Mouse (Mus musculus) hindbrain, embryonic 11.5 days (tissue): ENCODE measurements around the gene Kcnk7. TPM values are rescaled to one million over a fixed set of nuclear protein-coding genes. Genes with fewer than 3 reads are reported as not detected.
A peak's percentile ranks its signal among the peaks of the same experiment; 100 is the strongest.

Experiments
- ATAC-seq: fragments of 200-750 bp; cut with Nextera tagmentation; 2 replicates; pipeline ENCODE4 v1.8.0; 2017; ENCODE audit warnings: mild to moderate bottlenecking, moderate TSS enrichment, moderate library complexity; ENCODE audit not compliant: low FRiP score
- DNase-seq: peaks from one replicate; pipeline ENCODE4 v3.0.0-alpha.2; 2015; ENCODE audit warnings: low spot score
- H3K27ac ChIP-seq: fragments of 300-500 bp; sonication (generic); 2 replicates; pipeline ENCODE4 v1.5.1; 2014; ENCODE audit warnings: mild to moderate bottlenecking, low read depth, low read length
- H3K27me3 ChIP-seq: fragments of 300-500 bp; sonication (generic); 2 replicates; pipeline ENCODE4 v1.6.1; 2014; ENCODE audit warnings: mild to moderate bottlenecking, low read length, moderate library complexity, mixed read lengths; ENCODE audit not compliant: control insufficient read depth, insufficient read depth
- H3K36me3 ChIP-seq: fragments of 300-500 bp; sonication (generic); 2 replicates; pipeline ENCODE4 v1.6.1; 2014; ENCODE audit warnings: mild to moderate bottlenecking, low read length, moderate library complexity, mixed read lengths; ENCODE audit not compliant: control insufficient read depth, insufficient read depth
- H3K4me1 ChIP-seq: fragments of 300-500 bp; sonication (generic); replicated peaks from 2 replicates; pipeline ENCODE4 v1.6.1; 2014; ENCODE audit warnings: low read length, mixed read lengths; ENCODE audit not compliant: control insufficient read depth, insufficient read depth
- H3K4me2 ChIP-seq: fragments of 300-500 bp; sonication (generic); replicated peaks from 2 replicates; pipeline ENCODE4 v1.6.1; 2014; ENCODE audit warnings: mild to moderate bottlenecking, low read depth, low read length
- H3K4me3 ChIP-seq: fragments of 300-500 bp; sonication (generic); 2 replicates; pipeline ENCODE4 v1.5.1; 2014; ENCODE audit warnings: low read depth, low read length
- H3K9ac ChIP-seq: fragments of 300-500 bp; sonication (generic); 2 replicates; pipeline ENCODE4 v1.6.1; 2014; ENCODE audit warnings: low read depth, low read length
- H3K9me3 ChIP-seq: fragments of 300-500 bp; sonication (generic); 2 replicates; pipeline ENCODE4 v1.6.1; 2016; ENCODE audit warnings: low read length; ENCODE audit not compliant: control insufficient read depth
- WGBS: fragments of 180-500 bp; shearing (Covaris S2); extraction: QIAGEN DNeasy Blood & Tissue Kit; methylation state at CpG from one replicate; pipeline ENCODE4 v1.1.7; 2014; 5-methylcytosine and 5-hydroxymethylcytosine counted together
- polyA plus RNA-seq: library from polyadenylated mRNA; unstranded; fragments of >200 nt; fragmentation: Nextera tagmentation; extraction: Ambion mirVana; gene quantifications from 2 replicates; pipeline ENCODE4 v1.2.1, GENCODE M21; 2014

Gene Kcnk7
- polyA plus RNA-seq, 1 experiment from 2014 or later: 0.19 TPM

DNA sequence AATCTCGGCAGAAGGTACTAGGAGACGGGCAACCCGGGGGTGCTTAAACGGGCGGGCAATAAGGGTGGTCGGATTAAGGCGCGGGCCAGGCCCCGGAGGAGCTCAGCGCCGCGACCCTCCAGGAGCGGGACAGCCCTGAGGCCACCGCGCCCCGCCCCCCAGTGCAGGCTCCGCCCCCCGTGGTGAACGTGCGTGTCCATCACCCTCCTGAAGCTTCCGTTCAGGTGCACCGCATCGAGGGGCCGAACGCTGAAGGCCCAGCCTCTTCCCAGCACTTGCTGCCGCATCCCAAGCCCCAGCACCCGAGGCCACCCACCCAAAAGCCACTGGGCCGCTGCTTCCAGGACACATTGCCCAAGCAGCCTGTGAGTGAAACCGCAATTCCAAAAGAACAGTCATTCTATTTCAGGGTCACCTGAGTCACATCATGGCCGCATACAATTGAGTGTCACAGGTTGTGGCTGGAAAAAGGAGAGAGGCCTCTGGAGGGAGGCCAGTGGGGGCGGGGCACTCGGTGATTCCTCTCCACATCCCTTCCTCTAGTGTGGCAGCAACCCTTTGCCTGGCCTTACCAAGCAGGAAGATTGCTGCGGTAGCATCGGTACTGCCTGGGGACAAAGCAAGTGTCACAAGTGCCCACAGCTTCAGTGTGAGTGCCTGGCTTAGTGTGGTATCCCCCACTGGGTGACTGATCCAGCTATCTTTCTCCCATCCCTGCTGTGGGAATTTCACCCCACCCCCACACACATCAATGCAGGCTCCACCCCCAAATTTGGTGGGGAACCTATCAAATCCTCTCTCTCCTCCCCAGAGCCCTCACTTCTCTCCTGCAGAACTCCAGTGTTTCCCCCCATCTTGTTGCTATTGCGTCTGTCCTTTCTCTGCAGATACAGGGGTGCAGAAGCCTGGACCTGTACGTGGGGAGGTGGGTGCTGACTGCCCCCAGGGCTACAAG lies 41.9 kb downstream of the Kcnk7 start:
- ATAC-seq: no peak
- Histone ChIP-seq H3K4me1 (peaks cover 7% of the 10 kb centered on the region; the same call in 1 of the 2 replicates), H3K9ac (0 out of 2 replicates have a peak overlapping the region, but pooled peaks have one; percentile 15), H3K27ac (no peak overlapping the region), H3K4me2 (peak overlapping the region; percentile 40), H3K27me3 (peaks cover 56% of the 10 kb centered on the region), H3K9me3 (no peaks in the 10 kb centered on the region), H3K36me3 (no peaks in the 10 kb centered on the region), H3K4me3 (peak overlapping the region; percentile 20)
- peak; percentile 47 for DNase-seq
- WGBS: 4% methylated on average over 31 of the region's 36 CpGs

DNA sequence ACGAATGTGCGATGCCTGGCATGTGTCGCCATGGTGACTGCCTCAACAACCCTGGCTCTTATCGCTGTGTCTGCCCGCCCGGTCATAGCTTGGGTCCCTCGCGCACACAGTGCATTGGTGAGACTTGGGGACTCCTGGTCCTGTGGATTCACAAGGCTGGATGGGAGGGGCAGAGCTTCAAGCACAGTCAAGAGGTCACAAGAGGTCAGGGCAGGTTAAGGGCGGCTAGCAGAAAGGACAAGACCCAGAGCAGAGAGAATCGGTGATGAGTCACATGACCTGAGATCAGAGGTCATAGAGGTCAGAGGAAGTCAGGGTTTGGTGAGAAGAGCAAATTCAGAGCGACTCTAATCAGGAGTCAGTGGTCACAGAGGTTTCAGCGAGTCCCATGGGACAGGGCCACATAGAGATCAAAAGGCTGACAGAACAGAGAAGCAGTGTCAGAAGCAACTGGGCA lies 42.8 kb downstream of the Kcnk7 start:
- no peaks in the 10 kb centered on the region for H3K9me3 ChIP-seq
- ATAC-seq (no peak), DNase-seq (peak; percentile 25)
- H3K27me3 ChIP-seq: peaks cover 58% of the 10 kb centered on the region
- no peak overlapping the region for H3K4me3 ChIP-seq
- no peaks in the 10 kb centered on the region for H3K36me3 ChIP-seq
- no peak overlapping the region for H3K4me2 ChIP-seq
- 0 out of 2 replicates have a peak, but pooled peaks cover 3% of the 10 kb centered on the region for H3K4me1 ChIP-seq
- 20% methylated on average over 12 of the region's 12 CpGs for WGBS
- no peak overlapping the region for H3K9ac ChIP-seq
- H3K27ac ChIP-seq: no peak overlapping the region

DNA sequence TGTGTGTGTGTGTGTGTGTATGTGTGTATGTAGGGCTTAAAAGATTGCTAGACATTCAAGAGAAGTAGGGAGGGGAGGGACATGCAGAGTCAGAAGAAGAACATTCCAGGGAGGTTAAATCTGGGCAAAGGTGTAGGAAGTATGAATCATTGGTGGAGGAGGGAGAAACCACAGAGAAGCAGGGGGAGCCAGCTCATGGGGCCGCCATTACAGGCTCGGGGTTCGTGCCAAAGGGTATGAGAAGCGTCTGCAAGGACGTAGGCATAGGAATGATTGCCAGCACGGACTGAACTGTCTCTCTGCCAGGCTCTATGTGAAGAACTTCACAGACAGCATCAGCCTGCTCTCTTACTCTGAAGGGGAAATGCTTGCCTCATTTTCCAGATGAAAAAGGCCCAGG lies 45.3 kb downstream of the Kcnk7 start:
- 83% methylated on average over 6 of the region's 6 CpGs for WGBS
- ATAC-seq (no peak), DNase-seq (no peak)
- H3K4me1 ChIP-seq: 0 out of 2 replicates have a peak, but pooled peaks cover 3% of the 10 kb centered on the region
- no peak overlapping the region for H3K9ac ChIP-seq
- no peak overlapping the region for H3K27ac ChIP-seq
- peaks cover 54% of the 10 kb centered on the region for H3K27me3 ChIP-seq
- no peak overlapping the region for H3K4me3 ChIP-seq
- no peaks in the 10 kb centered on the region for H3K36me3 ChIP-seq
- H3K9me3 ChIP-seq: no peaks in the 10 kb centered on the region
- no peak overlapping the region for H3K4me2 ChIP-seq

DNA sequence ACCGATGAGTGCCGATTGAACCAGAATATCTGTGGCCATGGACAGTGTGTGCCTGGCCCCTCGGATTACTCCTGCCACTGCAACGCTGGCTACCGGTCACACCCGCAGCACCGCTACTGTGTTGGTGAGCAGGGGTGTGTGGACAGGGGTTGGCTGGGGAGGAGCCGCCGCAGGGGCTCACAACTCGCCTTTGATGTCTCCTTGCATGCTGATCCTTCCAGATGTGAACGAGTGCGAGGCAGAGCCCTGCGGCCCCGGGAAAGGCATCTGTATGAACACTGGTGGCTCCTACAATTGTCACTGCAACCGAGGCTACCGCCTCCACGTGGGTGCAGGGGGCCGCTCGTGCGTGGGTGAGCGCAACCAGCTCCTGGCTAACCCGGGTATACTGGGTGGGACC lies 46.8 kb downstream of the Kcnk7 start:
- Histone ChIP-seq H3K36me3 (no peaks in the 10 kb centered on the region), H3K27ac (no peak overlapping the region), H3K27me3 (peaks cover 52% of the 10 kb centered on the region), H3K4me1 (no peaks in the 10 kb centered on the region), H3K9me3 (no peaks in the 10 kb centered on the region), H3K4me2 (no peak overlapping the region), H3K9ac (no peak overlapping the region), H3K4me3 (no peak overlapping the region)
- 7% methylated on average over 22 of the region's 22 CpGs for WGBS
- DNase-seq (no peak), ATAC-seq (no peak)

DNA sequence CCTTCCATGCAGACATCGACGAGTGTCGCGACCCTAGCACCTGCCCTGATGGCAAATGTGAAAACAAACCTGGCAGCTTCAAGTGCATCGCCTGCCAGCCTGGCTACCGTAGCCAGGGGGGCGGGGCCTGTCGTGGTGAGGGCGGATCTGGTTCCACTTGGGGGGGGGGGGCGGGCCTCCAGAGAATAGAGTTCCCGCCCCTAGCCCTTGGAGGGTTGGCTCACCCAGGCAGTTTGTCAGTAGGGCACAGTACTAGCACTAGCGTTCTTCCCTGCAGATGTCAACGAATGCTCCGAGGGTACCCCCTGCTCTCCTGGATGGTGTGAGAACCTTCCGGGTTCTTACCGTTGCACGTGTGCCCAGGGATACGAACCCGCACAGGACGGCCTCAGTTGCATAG lies 47.6 kb downstream of the Kcnk7 start:
- WGBS: 2% methylated on average over 20 of the region's 20 CpGs
- no peaks in the 10 kb centered on the region for H3K36me3 ChIP-seq
- no peak overlapping the region for H3K4me3 ChIP-seq
- H3K9ac ChIP-seq: no peak overlapping the region
- 0 out of 2 replicates have a peak, but pooled peaks cover 2% of the 10 kb centered on the region for H3K4me1 ChIP-seq
- ATAC-seq: no peak
- H3K27me3 ChIP-seq: peaks cover 55% of the 10 kb centered on the region
- H3K27ac ChIP-seq: no peak overlapping the region
- peak; percentile 33 for DNase-seq
- H3K9me3 ChIP-seq: no peaks in the 10 kb centered on the region
- 0 out of 2 replicates have a peak overlapping the region, but pooled peaks have one; percentile 5 for H3K4me2 ChIP-seq

DNA sequence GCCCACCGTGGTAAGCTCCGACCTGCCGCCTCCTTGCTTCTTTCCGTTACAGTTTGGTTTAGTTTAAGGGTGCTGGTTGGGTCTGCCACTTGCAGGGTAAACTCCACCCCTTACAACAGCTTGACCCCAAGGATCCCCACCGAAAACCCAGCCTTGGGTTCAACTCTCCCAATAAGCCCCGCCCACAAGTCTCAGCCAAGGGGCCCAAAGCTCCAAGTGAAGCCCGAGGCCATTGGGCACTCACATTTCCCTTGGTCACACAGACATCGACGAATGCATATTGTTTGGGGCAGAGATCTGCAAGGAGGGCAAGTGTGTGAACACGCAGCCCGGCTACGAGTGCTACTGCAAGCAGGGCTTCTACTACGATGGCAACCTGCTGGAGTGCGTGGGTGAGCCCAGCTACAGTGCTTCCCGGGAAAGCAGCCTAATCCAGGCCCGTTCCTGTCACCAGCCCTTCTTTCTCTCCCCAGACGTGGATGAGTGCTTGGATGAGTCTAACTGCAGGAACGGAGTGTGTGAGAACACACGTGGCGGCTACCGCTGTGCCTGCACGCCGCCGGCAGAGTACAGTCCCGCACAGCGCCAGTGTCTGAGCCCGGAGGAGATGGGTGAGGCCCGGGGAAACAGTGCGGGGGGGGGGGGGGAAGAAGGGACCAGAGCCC lies 52.3 kb downstream of the Kcnk7 start:
- Histone ChIP-seq H3K9ac (0 out of 2 replicates have a peak overlapping the region, but pooled peaks have one; percentile 20), H3K36me3 (peaks cover 5% of the 10 kb centered on the region; the same call in 1 of the 2 replicates), H3K4me3 (0 out of 2 replicates have a peak overlapping the region, but pooled peaks have one; percentile 12), H3K4me1 (peaks cover 8% of the 10 kb centered on the region; the same call in 1 of the 2 replicates), H3K27me3 (peaks cover 51% of the 10 kb centered on the region), H3K27ac (no peak overlapping the region), H3K9me3 (no peaks in the 10 kb centered on the region), H3K4me2 (peak overlapping the region; percentile 39)
- 6% methylated on average over 29 of the region's 29 CpGs for WGBS
- ATAC-seq (no peak), DNase-seq (peak; percentile 41)

Other genes starting within 250 kb of the Kcnk7 start
- 6.6 and 6.9 TPM in 2 replicates for gene Ccdc85b, start 246.5 kb upstream of the Kcnk7 start, polyA plus RNA-seq
- gene Fibp, start 243.8 kb upstream of the Kcnk7 start, polyA plus RNA-seq: 103 and 119 TPM in 2 replicates
- 3.0 and 4.7 TPM in 2 replicates for gene Ctsw, start 235.9 kb upstream of the Kcnk7 start, polyA plus RNA-seq
- gene Efemp2, start 230.4 kb upstream of the Kcnk7 start, polyA plus RNA-seq: 51.2 and 55.7 TPM in 2 replicates
- gene Mus81, start 216.0 kb upstream of the Kcnk7 start, polyA plus RNA-seq: 38.8 and 44.3 TPM in 2 replicates
- 3,904 and 4,056 TPM in 2 replicates for gene Cfl1, start 213.9 kb upstream of the Kcnk7 start, polyA plus RNA-seq
- gene 1700020D05Rik, start 200.6 kb upstream of the Kcnk7 start, polyA plus RNA-seq: 0.34 TPM in 1 of 2 replicates, not detected in the other
- 21.2 and 22.2 TPM in 2 replicates for gene Snx32, start 193.8 kb upstream of the Kcnk7 start, polyA plus RNA-seq
- 0.40 and 0.52 TPM in 2 replicates for gene Ovol1, start 143.7 kb upstream of the Kcnk7 start, polyA plus RNA-seq
- gene Ap5b1, start 136.3 kb upstream of the Kcnk7 start, polyA plus RNA-seq: 1.4 and 1.5 TPM in 2 replicates
- 143 and 148 TPM in 2 replicates for gene Rnaseh2c, start 102.5 kb upstream of the Kcnk7 start, polyA plus RNA-seq
- gene Kat5, start 94.1 kb upstream of the Kcnk7 start, polyA plus RNA-seq: 36.9 and 39.3 TPM in 2 replicates
- gene Rela, start 66.9 kb upstream of the Kcnk7 start, polyA plus RNA-seq: 27.2 and 29.6 TPM in 2 replicates
- 7.8 and 8.2 TPM in 2 replicates for gene Sipa1, start 40.7 kb upstream of the Kcnk7 start, polyA plus RNA-seq
- gene Map3k11, start 15.6 kb upstream of the Kcnk7 start, polyA plus RNA-seq: 13.4 and 14.7 TPM in 2 replicates
- gene Pcnx3, start 15.5 kb upstream of the Kcnk7 start, polyA plus RNA-seq: 22.9 and 23.1 TPM in 2 replicates
- gene Ehbp1l1, start 21.9 kb downstream of the Kcnk7 start, polyA plus RNA-seq: 4.4 and 6.2 TPM in 2 replicates
- gene Fam89b, start 25.3 kb downstream of the Kcnk7 start, polyA plus RNA-seq: 165 and 174 TPM in 2 replicates
- 3.5 and 3.8 TPM in 2 replicates for gene Ltbp3, start 36.5 kb downstream of the Kcnk7 start, polyA plus RNA-seq
- 47.2 and 55.7 TPM in 2 replicates for gene Scyl1, start 67.1 kb downstream of the Kcnk7 start, polyA plus RNA-seq
- 14.9 and 15.8 TPM in 2 replicates for gene Frmd8, start 170.9 kb downstream of the Kcnk7 start, polyA plus RNA-seq
- 1.0 and 1.1 TPM in 2 replicates for gene Slc25a45, start 173.4 kb downstream of the Kcnk7 start, polyA plus RNA-seq
- 7.0 and 7.5 TPM in 2 replicates for gene Tigd3, start 189.8 kb downstream of the Kcnk7 start, polyA plus RNA-seq
- 154 and 171 TPM in 2 replicates for gene Dpf2, start 208.6 kb downstream of the Kcnk7 start, polyA plus RNA-seq
- gene Cdc42ep2, start 220.4 kb downstream of the Kcnk7 start, polyA plus RNA-seq: 3.4 TPM in 2 replicates